Mouse (Mus musculus) lung, embryonic 15.5 days (tissue): ENCODE results near the gene Cysrt1. TPM values are rescaled to one million over a fixed set of nuclear protein-coding genes. Genes with fewer than 3 reads are reported as not detected.

ENCODE experiments used
- ATAC-seq: fragments of 200-750 bp; cut with Nextera tagmentation; 2 replicates; pipeline ENCODE4 v1.8.0; 2017; ENCODE audit warnings: moderate number of reproducible peaks, borderline replicate concordance; ENCODE audit not compliant: low FRiP score, low TSS enrichment; ENCODE audit errors: extremely low read depth
- H3K27ac ChIP-seq: fragments of 300-500 bp; sonication (generic); 2 replicates; pipeline ENCODE4 v1.5.1; 2015; ENCODE audit warnings: moderate library complexity, mild to moderate bottlenecking, inconsistent platforms
- H3K27me3 ChIP-seq: fragments of 300-500 bp; sonication (generic); 2 replicates; pipeline ENCODE4 v1.6.1; 2015; ENCODE audit warnings: inconsistent platforms
- H3K36me3 ChIP-seq: fragments of 300-500 bp; sonication (generic); 2 replicates; pipeline ENCODE4 v1.6.1; 2015; ENCODE audit warnings: inconsistent platforms
- H3K4me1 ChIP-seq: fragments of 300-500 bp; sonication (generic); 2 replicates; pipeline ENCODE4 v1.6.1; 2015; ENCODE audit warnings: inconsistent platforms
- H3K4me2 ChIP-seq: fragments of 300-500 bp; sonication (generic); 2 replicates; pipeline ENCODE4 v1.6.1; 2015; ENCODE audit warnings: inconsistent platforms, mild to moderate bottlenecking, moderate library complexity
- H3K4me3 ChIP-seq: fragments of 300-500 bp; sonication (generic); 2 replicates; pipeline ENCODE4 v1.5.1; 2015; ENCODE audit warnings: mild to moderate bottlenecking, inconsistent platforms
- H3K9ac ChIP-seq: fragments of 300-500 bp; sonication (generic); 2 replicates; pipeline ENCODE4 v1.6.1; 2015; ENCODE audit warnings: inconsistent platforms
- H3K9me3 ChIP-seq: fragments of 300-500 bp; sonication (generic); 2 replicates; pipeline ENCODE4 v1.6.1; 2016; ENCODE audit warnings: inconsistent platforms
- WGBS: fragments of 180-500 bp; shearing (Covaris S2); methylation state at CpG from one replicate; pipeline ENCODE4 v1.1.7; 2015; 5-methylcytosine and 5-hydroxymethylcytosine counted together
- polyA plus RNA-seq: library from polyadenylated mRNA; unstranded; fragments of >200 nt; fragmentation: Nextera tagmentation; extraction: Ambion mirVana; gene quantifications from 2 replicates; pipeline ENCODE4 v1.2.1, GENCODE M21; 2015

Gene Cysrt1
- polyA plus RNA-seq, 1 experiment from 2014 or later, result 0.35 TPM

DNA sequence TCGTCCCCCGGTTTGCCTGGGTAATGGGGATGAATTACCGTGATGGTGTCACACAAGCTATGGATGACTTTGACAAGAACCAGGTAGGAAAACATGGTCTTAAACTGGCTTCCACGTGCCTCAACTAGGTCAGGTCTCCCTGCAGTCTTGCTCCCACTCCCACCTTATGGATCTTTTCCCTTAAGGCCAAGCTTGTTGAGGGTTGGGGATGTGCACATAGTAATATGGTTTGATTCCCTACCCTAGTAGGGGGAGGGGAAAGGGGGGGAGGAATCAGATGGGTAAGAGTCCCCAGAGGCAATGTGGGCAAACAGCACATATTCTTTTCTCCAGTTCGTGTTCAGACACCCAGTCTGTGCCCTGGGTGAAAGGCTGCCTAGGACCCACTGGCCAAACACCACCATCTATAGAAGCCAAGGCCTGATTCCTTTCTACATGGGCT is 20.9 kb downstream of the Cysrt1 start:
- Histone ChIP-seq H3K27me3 (no peaks in the 10 kb centered on the region), H3K36me3 (peaks cover 7% of the 10 kb centered on the region), H3K9me3 (no peaks in the 10 kb centered on the region), H3K4me3 (no peak overlapping the region), H3K9ac (no peak overlapping the region), H3K4me2 (no peak overlapping the region), H3K4me1 (peaks cover 22% of the 10 kb centered on the region), H3K27ac (no peak overlapping the region)
- ATAC-seq, result no peak
- WGBS, result 71% methylated on average over 5 of the region's 5 CpGs

DNA sequence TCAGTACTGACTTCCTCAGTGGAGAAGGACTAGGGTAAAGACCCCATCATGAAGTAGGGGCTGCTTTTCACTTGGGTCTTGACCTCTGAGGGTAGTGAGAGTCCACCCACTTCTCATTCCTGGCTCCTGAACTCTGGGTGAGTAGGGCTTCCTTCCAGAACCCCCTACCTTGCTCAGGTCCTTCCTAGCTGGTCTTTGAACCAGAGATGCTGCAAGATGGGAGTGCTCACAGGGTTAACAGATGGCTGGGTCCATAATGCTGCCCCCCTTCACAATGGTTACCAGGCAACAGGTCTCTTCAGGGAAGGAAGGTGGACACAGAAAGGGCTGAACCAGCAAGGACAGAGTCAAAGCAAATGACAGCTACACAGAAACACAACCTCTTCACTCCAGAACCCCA is 23.8 kb downstream of the Cysrt1 start, which contains the start of gene Fam166a:
Gene Fam166a (plus strand): TSS at position 301 of the 400 bp plus-strand sequence.
- ATAC-seq, result no peak
- Histone ChIP-seq H3K4me2 (no peak within 1 kb of the TSS), H3K36me3 (peaks cover 7% of the 10 kb centered on the region), H3K27me3 (no peaks in the 10 kb centered on the region), H3K27ac (no peak within 1 kb of the TSS), H3K4me1 (peaks cover 10% of the 10 kb centered on the region), H3K9ac (no peak within 1 kb of the TSS), H3K4me3 (no peak within 1 kb of the TSS), H3K9me3 (no peaks in the 10 kb centered on the region)

DNA sequence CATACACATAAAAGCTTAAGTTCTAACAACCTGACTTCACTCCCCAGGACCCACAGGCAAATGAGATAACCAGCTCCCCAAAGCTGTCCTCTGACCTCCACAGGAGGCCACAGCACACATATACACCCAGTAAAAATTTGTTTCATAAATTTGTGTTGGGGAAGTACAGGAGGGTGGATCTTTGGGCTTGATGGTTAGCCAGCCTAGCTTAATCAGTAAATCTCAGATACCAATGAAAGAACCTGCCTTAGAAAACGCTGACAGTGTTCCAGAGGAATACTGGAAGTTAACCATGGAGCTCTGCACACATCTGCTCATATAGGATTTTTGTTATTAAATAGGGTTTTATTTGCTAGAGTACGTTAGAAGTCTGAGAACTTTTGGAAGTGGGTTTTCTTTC is 24.6 kb downstream of the Cysrt1 start:
- Histone ChIP-seq H3K4me1 (peaks cover 4% of the 10 kb centered on the region; the same call in 1 of the 2 replicates), H3K4me3 (no peak overlapping the region), H3K36me3 (peaks cover 7% of the 10 kb centered on the region), H3K27ac (no peak overlapping the region), H3K9ac (no peak overlapping the region), H3K9me3 (no peaks in the 10 kb centered on the region), H3K27me3 (no peaks in the 10 kb centered on the region), H3K4me2 (no peak overlapping the region)
- 47% methylated on average over 2 of the region's 2 CpGs for WGBS
- no peak for ATAC-seq

DNA sequence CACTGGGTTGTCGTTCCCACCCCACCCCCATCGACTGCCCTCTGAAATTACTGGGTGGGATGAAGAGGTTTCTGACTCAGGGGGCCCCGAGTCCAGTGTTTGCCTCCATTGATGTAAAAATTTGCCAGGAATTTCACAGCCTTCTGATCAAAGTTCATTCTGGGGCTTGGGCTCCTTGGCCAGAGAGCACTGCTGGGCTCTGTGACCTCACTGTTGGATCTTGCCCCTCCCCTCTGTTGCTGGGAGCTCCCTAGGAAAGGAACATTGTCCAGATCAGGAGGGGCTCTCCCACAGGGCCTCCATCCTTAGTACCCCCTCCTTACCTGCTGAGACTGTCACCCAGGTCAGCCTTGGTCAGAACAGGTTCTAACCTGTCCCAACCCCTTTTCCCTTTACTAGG is 27.8 kb downstream of the Cysrt1 start, which contains the start of gene Stpg3:
Gene Stpg3 (minus strand): TSS at position 194 of the 400 bp plus-strand sequence.
- H3K9ac ChIP-seq, result no peak within 1 kb of the TSS
- H3K4me2 ChIP-seq, result no peak within 1 kb of the TSS
- no peak within 1 kb of the TSS for H3K27ac ChIP-seq
- ATAC-seq, result no peak
- WGBS, result 55% methylated on average over 3 of the region's 3 CpGs
- H3K36me3 ChIP-seq, result no peaks in the 10 kb centered on the region
- H3K27me3 ChIP-seq, result no peaks in the 10 kb centered on the region
- H3K9me3 ChIP-seq, result no peaks in the 10 kb centered on the region
- no peak within 1 kb of the TSS for H3K4me3 ChIP-seq
- H3K4me1 ChIP-seq, result peaks cover 18% of the 10 kb centered on the region

DNA sequence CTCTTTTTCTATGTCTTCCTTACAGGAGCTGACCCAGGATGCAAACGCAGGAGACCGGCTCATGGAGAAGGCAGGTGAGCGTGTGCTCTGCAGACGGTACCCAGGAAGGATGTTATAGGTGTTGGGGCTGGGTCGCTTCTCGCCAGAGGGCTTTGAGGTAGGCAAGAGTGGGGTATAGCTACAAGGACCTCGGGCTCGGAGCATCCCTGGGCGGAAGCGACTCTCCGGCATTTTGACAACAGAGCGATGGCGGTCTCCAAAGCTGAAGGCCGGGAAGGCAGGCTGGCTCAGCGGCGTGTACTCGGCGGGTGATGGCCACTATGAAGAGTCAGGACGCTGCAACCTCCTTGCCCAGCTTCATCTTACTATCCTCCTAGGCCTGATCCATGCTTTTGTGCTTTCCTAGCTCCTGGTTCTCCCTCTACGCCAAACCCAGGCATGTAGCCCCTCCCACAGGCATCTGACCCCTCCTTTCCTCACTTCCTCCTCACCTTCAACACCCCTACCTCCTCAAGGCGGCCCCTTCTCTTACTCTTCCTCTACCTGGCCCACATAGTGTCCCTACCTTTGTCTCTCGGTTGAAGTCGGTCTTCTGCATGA is 28.9 kb downstream of the Cysrt1 start:
- ATAC-seq, result no peak
- no peak overlapping the region for H3K4me2 ChIP-seq
- H3K9me3 ChIP-seq, result no peaks in the 10 kb centered on the region
- no peaks in the 10 kb centered on the region for H3K27me3 ChIP-seq
- peaks cover 22% of the 10 kb centered on the region for H3K4me1 ChIP-seq
- H3K27ac ChIP-seq, result no peak overlapping the region
- H3K36me3 ChIP-seq, result no peaks in the 10 kb centered on the region
- WGBS, result 61% methylated on average over 23 of the region's 23 CpGs
- H3K4me3 ChIP-seq, result no peak overlapping the region
- H3K9ac ChIP-seq, result no peak overlapping the region

DNA sequence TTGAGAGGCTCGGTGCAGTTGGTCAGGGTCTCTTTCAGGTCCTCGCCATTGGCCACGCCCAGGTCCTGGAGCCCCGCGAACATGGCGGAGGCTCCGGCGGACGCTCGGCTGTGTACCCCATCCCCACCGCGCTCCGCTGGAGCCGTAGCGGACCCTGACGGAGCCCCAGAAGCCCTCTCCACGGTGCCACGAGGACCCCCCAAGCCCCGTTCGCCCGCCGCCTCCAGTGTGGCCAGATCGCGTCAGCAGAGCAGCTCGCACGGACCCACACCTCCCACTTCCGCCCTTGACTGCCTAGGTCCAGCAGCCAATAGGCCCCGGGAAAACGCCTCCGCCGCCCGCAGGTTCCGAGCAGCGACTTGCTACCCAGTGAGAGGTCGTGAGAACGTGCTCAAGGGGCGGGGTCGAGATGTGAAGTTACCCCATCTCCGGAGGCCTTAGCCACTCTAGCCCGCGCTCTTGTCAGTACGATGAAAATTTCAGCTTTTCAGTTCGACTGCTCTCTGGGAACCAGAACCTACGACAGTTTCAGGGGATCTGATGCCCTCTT is 31.1 kb downstream of the Cysrt1 start, which contains the start of gene Nelfb:
Gene Nelfb (minus strand): TSS at position 369 of the 550 bp plus-strand sequence.
- peaks cover 13% of the 10 kb centered on the region for H3K36me3 ChIP-seq
- peak within 1 kb of the TSS; percentile 75 for H3K4me2 ChIP-seq
- no peaks in the 10 kb centered on the region for H3K9me3 ChIP-seq
- H3K4me1 ChIP-seq, result peaks cover 22% of the 10 kb centered on the region
- ATAC-seq, result peak; percentile 91
- no peaks in the 10 kb centered on the region for H3K27me3 ChIP-seq
- under 1% methylated on average over 44 of the region's 44 CpGs for WGBS
- peak within 1 kb of the TSS; percentile 91 for H3K9ac ChIP-seq
- H3K27ac ChIP-seq, result peak within 1 kb of the TSS; percentile 90
- peak within 1 kb of the TSS; percentile 87 for H3K4me3 ChIP-seq

DNA sequence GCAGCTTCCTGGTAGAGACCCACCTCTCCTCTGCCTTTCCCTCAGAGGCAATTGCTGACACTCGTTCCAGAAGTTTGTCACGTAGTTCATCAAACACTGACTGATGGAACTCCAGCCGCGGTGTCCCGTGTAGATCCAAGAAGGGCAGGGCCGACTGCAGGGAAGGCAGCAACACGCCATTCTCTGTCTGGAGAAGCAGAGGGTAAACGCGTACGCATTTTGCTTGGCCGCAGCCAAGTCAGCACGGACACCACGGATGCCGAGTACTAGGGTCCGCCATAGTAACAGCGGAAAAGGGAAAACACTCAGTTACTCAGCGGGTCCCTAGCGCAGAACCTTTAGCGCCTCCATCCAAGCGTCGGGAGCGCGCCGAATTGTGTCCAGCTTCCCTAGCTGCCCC is 31.6 kb downstream of the Cysrt1 start:
- WGBS, result 1% methylated on average over 24 of the region's 24 CpGs
- ATAC-seq, result no peak
- peak overlapping the region; percentile 91 for H3K9ac ChIP-seq
- H3K4me1 ChIP-seq, result peaks cover 22% of the 10 kb centered on the region
- peaks cover 19% of the 10 kb centered on the region for H3K36me3 ChIP-seq
- peak overlapping the region; percentile 90 for H3K27ac ChIP-seq
- no peaks in the 10 kb centered on the region for H3K9me3 ChIP-seq
- no peaks in the 10 kb centered on the region for H3K27me3 ChIP-seq
- peak overlapping the region; percentile 87 for H3K4me3 ChIP-seq
- H3K4me2 ChIP-seq, result peak overlapping the region; percentile 75

DNA sequence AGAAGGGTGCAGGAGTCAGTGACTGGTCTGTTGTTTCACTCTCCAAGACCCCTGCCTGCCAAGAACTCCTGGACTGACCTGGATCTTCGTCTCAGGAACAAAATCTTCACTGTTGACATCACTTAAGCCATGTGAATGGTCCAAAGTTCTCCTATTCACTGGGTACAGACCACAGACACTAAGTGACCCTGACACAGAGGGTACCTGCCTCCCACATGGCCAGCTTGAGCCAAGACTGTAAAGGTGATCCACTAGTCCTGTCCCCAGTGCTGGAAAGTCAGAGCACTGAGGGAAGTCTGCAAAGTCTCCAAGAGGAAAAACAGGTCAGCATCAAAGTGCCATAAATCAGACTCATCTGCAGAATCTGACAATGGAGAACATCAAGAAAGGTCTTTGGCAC is 34.7 kb downstream of the Cysrt1 start:
- Histone ChIP-seq H3K4me2 (no peak overlapping the region), H3K27ac (no peak overlapping the region), H3K27me3 (no peaks in the 10 kb centered on the region), H3K4me1 (peaks cover 22% of the 10 kb centered on the region), H3K4me3 (no peak overlapping the region), H3K36me3 (peaks cover 50% of the 10 kb centered on the region), H3K9ac (no peak overlapping the region), H3K9me3 (no peaks in the 10 kb centered on the region)
- no peak for ATAC-seq
- WGBS, result 88% methylated on average over 1 of the region's 1 CpGs

DNA sequence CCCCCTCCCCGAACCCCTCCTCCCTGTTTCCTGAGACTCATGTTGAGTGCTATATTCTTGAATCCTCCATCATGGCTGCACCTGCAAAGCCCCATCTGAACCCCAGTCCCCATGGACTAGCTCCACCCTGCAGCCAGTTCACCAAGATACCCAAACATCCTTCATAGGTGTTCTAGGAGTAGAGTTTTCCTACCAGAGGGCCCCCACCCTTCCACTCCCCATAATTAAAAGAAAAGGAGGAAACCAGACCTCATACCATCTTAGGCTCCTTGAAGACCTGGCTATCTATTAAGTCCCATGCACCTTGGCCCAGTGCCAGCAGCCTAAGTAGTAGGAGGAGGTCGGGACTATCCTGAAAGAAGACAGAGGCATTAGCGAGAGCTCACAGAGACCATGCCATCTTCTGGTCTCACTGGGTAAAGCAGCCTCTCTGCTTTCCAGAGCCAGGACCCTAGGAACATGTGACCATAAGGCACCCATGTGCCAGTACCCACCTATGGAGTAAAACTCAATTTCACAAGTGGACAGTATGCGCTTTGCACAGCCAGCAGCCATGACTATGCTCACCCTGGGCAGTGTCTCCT is 38.5 kb downstream of the Cysrt1 start:
- H3K27me3 ChIP-seq, result no peaks in the 10 kb centered on the region
- no peaks in the 10 kb centered on the region; the same call in 1 of the 2 replicates for H3K4me1 ChIP-seq
- peak; percentile 28; the same call in 1 of the 2 replicates for ATAC-seq
- H3K4me2 ChIP-seq, result no peak overlapping the region
- no peak overlapping the region for H3K4me3 ChIP-seq
- no peak overlapping the region for H3K9ac ChIP-seq
- H3K27ac ChIP-seq, result no peak overlapping the region
- H3K9me3 ChIP-seq, result no peaks in the 10 kb centered on the region
- H3K36me3 ChIP-seq, result peaks cover 86% of the 10 kb centered on the region
- WGBS, result 62% methylated on average over 4 of the region's 4 CpGs

DNA sequence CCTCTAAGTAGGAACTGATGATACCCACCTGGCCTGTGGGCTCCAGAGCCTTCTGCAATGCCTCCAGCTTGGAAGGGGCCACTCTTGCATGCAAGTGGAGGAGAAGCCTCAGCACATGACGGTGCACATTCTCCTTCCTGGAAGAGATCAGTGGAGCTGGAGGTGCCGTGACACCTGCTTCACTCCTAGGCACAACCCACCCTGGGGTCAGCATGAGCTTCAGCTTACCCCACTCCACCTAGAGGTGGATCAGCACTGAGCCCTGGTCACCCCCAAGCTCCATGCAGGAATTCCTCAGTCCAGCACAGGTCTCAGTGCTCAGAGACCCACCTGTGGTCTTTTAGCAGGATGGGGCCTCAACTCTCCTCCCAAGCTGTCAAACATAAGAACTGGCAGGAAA is 41.6 kb downstream of the Cysrt1 start:
- Histone ChIP-seq H3K27me3 (peaks cover 2% of the 10 kb centered on the region; the same call in 1 of the 2 replicates), H3K9me3 (no peaks in the 10 kb centered on the region), H3K4me2 (no peak overlapping the region), H3K4me1 (peaks cover 16% of the 10 kb centered on the region), H3K4me3 (no peak overlapping the region), H3K9ac (no peak overlapping the region), H3K36me3 (peaks cover 67% of the 10 kb centered on the region), H3K27ac (no peak overlapping the region)
- ATAC-seq, result no peak
- 86% methylated on average over 2 of the region's 2 CpGs for WGBS

DNA sequence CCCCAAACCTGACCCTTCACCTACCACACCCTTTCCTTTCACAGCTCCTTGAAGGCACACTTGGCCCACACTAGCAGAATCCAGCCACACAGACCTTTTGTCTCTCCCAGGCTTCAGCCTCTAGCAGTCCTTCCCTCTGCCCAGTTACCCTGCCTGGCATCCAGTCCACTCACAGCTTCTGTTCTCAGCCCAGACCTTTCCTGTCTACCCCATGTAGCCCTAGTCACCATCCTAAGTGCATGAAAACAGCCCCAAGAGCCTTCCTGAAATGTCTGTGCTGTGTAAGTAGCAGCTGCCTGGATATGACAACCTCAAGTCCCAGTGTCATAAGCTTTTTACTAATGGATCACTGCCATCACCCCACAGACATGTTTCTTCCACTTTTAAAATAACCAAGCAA is 44.3 kb downstream of the Cysrt1 start:
- Histone ChIP-seq H3K4me2 (no peak overlapping the region), H3K27me3 (peaks cover 9% of the 10 kb centered on the region), H3K4me3 (no peak overlapping the region), H3K9ac (no peak overlapping the region), H3K9me3 (no peaks in the 10 kb centered on the region), H3K4me1 (peaks cover 36% of the 10 kb centered on the region), H3K36me3 (peaks cover 40% of the 10 kb centered on the region), H3K27ac (0 out of 2 replicates have a peak overlapping the region, but pooled peaks have one; percentile 74)
- no peak for ATAC-seq

DNA sequence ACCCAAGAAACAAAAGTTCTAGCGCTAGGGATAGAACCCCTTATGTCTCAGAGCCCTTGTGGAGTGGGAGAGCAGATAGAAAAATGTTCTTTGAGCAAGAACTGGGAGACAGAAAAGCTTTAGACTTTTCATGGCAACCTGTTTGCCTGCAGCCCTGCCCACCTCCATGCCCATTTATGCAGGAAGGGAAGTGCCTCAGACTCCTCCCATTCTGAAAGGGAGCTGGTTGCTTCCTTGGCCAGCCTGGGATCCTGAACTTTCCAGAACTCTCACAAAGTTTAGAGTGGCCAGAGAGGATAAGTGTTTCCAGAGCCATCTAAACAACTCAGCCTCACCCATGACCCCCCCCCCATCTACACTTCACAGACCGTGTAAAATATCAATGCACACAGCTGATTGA is 45.1 kb downstream of the Cysrt1 start:
- Histone ChIP-seq H3K4me2 (peak overlapping the region; percentile 65), H3K36me3 (peaks cover 32% of the 10 kb centered on the region), H3K9ac (no peak overlapping the region; the same call in 1 of the 2 replicates), H3K27ac (peak overlapping the region; percentile 74), H3K4me1 (peaks cover 37% of the 10 kb centered on the region), H3K9me3 (no peaks in the 10 kb centered on the region), H3K4me3 (0 out of 2 replicates have a peak overlapping the region, but pooled peaks have one; percentile 36), H3K27me3 (peaks cover 9% of the 10 kb centered on the region)
- WGBS, result 21% methylated on average over 2 of the region's 2 CpGs
- no peak for ATAC-seq
